Mouse (Mus musculus) E14TG2a.4 (cell line): Measurements from ENCODE around the gene Lrrc72.
"Not testable (repeated sequence)": the region's sequence is repeated elsewhere in the genome, so short reads cannot be mapped to it uniquely, and the experiment has no call there.

Source experiments
- H3K27me3 ChIP-seq: 2 replicates; pipeline ENCODE4 v1.6.1; 2014; ENCODE audit warnings: low read length, control low read depth; ENCODE audit not compliant: insufficient read depth
- H3K36me3 ChIP-seq: 2 replicates; pipeline ENCODE4 v1.6.1; 2014; ENCODE audit warnings: low read length, control low read depth; ENCODE audit not compliant: insufficient read depth
- H3K4me1 ChIP-seq: replicated peaks from 2 replicates; pipeline ENCODE4 v1.6.1; 2014; ENCODE audit warnings: low read depth, low read length, control low read depth
- H3K4me3 ChIP-seq: replicated peaks from 2 replicates; pipeline ENCODE4 v1.5.1; 2014; ENCODE audit warnings: mild to moderate bottlenecking, low read length
- H3K9me3 ChIP-seq: 2 replicates; pipeline ENCODE4 v1.6.1; 2014; ENCODE audit warnings: low read length, control low read depth
- CTCF ChIP-seq: conservative IDR thresholded peaks from 2 replicates; pipeline ENCODE4 v1.5.1; 2014; ENCODE audit warnings: low read length
- NANOG ChIP-seq: IDR thresholded peaks from 2 replicates; pipeline ENCODE4 v1.6.1; 2014; ENCODE audit warnings: borderline replicate concordance, low read length, mixed read lengths
- POU5F1 ChIP-seq: IDR thresholded peaks from 2 replicates; pipeline ENCODE4 v1.6.1; 2014; ENCODE audit warnings: low read length, borderline replicate concordance

The Lrrc72 gene

DNA sequence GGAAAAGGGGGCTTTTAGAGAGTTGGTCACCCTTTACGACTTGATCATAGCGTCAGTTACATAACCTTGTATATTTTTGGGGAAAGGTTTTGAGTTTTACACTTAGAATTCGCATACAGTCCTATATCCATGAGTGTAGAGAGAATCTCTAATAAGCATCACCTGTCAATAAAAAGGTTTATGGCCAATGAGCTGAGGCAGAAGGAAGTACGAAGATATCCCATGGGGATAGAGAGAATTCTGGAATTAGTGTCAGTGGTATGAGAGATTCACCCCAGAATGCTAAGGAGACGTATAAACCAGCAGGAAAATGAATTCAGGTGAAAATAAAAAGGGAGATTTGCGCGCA is 45.4 kb downstream of the Lrrc72 start:
- no peaks in the 10 kb centered on the region for H3K36me3 ChIP-seq
- no peaks in the 10 kb centered on the region for H3K9me3 ChIP-seq
- H3K4me3 ChIP-seq = no peak overlapping the region
- no peak for TF ChIP-seq CTCF
- TF ChIP-seq NANOG = no peak
- no peak for TF ChIP-seq POU5F1
- H3K27me3 ChIP-seq = no peaks in the 10 kb centered on the region; the same call in 1 of the 2 replicates
- H3K4me1 ChIP-seq = peaks cover 17% of the 10 kb centered on the region

DNA sequence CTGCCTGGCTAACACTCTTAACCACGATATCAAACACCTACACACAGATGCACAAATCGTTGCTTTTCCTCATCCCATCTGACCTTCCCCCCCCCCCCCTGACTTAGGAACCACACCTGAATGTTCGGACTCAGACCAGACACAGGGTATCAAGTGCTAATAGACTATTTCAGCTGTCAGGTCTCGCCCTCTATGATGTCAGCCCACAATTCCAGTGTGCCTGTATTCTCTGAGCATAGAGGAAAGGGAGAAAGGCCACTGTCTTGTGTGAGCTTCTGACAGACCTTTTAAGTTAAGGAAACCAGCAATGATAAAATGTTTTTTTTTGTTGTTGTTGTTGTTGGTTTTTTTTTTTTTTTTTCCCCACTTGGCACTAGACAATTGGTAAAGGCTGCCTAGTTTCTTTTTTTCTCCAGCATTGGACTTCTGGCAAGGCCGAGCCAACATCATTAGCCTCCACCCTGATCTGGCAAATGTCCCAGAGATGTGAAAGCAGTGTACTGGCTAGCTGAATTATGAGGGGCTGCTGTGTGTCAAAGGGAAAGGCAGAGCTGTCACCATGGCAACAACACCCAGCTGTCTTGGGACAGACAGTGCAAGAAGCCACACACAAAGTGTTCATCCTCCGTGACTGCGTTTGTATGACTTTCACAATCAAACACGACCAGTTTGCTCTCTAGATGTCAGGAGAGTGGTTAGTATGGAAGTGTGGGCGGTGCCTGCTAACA is 46.0 kb downstream of the Lrrc72 start:
- Histone ChIP-seq H3K27me3 (no peaks in the 10 kb centered on the region; the same call in 1 of the 2 replicates), H3K36me3 (no peaks in the 10 kb centered on the region), H3K9me3 (no peaks in the 10 kb centered on the region), H3K4me1 (peaks cover 17% of the 10 kb centered on the region), H3K4me3 (no peak overlapping the region)
- TF ChIP-seq CTCF (no peak), NANOG (no peak), POU5F1 (no peak)

DNA sequence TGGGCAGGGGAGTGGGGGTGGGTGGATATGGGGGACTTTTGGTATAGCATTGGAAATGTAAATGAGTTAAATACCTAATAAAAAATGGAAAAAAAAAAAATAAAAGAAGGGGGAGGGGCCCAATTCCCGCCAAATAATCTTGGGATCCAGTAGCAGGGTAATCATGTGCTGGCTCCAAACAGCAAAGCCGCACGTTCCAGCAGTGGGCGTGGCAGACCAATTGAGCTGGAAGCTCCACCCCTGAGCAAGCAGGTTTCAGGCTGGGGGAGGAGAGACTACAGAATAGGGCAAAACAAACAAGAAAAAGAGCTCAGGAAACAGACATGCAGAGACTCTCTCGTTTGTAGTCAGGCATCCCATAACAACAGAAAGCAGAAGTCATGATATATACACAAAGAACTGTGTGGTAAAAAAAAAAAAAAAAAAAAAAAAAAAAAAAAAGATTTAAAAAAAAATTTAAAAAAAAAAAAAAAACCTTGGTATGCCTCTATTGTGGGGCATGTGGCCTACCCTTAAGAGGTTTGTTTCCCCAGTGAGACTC is 47.5 kb downstream of the Lrrc72 start:
- H3K4me3 ChIP-seq, H3K36me3 ChIP-seq, H3K9me3 ChIP-seq, H3K27me3 ChIP-seq: not testable (repeated sequence)
- H3K4me1 ChIP-seq = peaks cover 17% of the 10 kb centered on the region

DNA sequence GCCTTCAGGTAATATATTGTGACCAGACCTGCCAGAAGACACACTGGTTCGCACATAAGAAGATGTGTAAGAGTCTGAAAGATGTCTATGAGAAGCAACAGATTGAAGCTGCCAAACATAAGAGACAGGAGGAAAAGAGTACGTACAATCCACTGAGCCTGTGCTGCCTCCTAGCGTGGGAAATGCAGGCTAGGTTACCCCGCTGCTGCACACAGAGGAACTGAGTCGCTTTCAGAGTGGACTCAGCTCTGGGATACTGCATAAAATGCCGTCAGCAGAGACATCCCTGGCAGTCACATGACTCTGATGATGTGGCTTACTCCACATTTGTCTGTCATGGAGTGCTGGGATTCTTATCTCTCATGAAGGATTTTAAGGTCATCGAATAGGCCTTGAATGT is 58.2 kb downstream of the Lrrc72 start:
- Histone ChIP-seq H3K9me3 (no peaks in the 10 kb centered on the region), H3K27me3 (no peaks in the 10 kb centered on the region), H3K36me3 (peaks cover 59% of the 10 kb centered on the region), H3K4me3 (no peak overlapping the region), H3K4me1 (no peaks in the 10 kb centered on the region)
- TF ChIP-seq POU5F1 = no peak
- no peak for TF ChIP-seq NANOG
- no peak for TF ChIP-seq CTCF

DNA sequence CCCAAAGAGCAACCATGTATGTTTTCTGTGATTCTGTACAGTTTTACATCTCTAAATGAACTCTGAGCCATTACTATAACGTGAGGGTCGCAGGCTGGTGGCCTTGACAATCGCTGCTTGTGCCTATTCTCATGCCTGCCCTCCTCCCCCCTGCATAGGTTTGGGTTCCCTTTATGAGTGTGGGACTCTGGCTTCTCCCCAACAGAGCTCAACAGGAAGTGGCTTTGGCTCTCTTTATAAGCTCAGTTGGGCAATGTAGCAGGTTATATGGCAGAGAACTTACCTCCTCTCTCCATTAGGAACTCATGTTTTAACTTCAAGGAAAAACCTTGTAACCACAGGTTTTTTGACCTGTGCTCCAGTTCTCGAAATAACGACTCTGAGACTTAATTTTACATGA is 62.9 kb downstream of the Lrrc72 start:
- H3K9me3 ChIP-seq = no peaks in the 10 kb centered on the region
- H3K36me3 ChIP-seq = peaks cover 74% of the 10 kb centered on the region
- no peak overlapping the region for H3K4me3 ChIP-seq
- no peaks in the 10 kb centered on the region for H3K4me1 ChIP-seq
- TF ChIP-seq CTCF (no peak), POU5F1 (no peak), NANOG (no peak)
- H3K27me3 ChIP-seq = no peaks in the 10 kb centered on the region

DNA sequence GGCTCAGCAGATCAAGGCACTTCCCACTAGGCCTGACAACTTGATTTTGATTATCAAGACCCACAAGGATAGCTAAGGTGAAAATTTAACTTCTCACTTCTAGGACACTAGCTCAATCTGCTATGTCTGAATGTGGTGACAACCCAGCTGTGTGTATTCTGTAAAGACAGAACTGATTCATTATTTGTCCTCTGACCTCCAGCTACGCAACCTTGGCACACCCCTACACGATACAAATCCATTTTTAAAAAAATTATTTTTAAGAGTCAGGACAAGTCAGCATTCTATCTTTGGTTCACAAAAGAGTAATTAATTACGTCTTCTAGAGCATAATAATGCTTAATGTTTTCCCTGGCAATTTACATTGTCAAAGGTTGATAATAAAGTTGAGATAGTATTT is 63.6 kb downstream of the Lrrc72 start:
- Histone ChIP-seq H3K4me3 (no peak overlapping the region), H3K4me1 (no peaks in the 10 kb centered on the region), H3K9me3 (no peaks in the 10 kb centered on the region), H3K27me3 (no peaks in the 10 kb centered on the region), H3K36me3 (peaks cover 74% of the 10 kb centered on the region)
- TF ChIP-seq CTCF (no peak), POU5F1 (no peak), NANOG (no peak)

DNA sequence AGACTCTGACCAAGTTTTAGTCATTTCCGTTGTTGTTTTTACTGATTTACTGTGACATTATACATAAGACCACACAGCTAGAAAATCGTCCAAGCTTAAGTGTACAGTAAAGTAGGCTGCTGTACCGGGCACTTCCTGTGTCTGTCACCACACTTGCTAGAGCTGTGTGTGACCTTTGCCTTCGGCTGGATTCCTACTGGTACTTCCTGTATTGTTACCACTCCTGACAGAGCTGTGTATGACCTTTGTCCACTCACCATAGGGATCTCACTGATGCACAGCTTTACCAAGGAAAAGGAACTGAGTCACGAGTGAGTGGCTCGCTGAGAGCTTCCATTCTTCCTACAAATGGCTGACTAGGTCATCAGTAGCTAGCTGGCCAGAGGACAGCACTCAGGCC is 66.1 kb downstream of the Lrrc72 start:
- TF ChIP-seq POU5F1 = no peak
- H3K4me1 ChIP-seq = peaks cover 23% of the 10 kb centered on the region
- no peaks in the 10 kb centered on the region for H3K9me3 ChIP-seq
- peaks cover 68% of the 10 kb centered on the region for H3K36me3 ChIP-seq
- H3K4me3 ChIP-seq = no peak overlapping the region
- no peaks in the 10 kb centered on the region for H3K27me3 ChIP-seq

DNA sequence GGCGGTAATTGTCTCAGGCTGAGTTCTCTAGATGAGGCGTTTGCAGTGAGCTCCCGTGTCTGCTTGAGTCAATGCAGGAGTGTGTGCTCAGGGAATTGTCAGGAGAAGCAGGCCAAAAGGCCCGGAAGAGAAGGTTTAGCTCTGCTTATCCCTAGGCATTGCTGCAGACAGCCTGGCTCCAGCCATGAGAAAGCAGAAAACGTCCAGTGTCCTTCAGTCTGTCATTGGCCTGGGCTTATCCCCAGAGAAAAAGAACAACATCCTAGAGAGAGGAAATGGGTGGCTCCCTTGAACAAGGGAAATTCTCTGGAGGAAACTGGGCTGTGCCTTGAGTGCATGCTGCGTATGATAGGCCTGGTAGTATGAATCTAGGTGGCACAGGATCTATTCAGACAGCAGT is 70.6 kb downstream of the Lrrc72 start:
- no peak overlapping the region for H3K4me3 ChIP-seq
- peaks cover 42% of the 10 kb centered on the region for H3K36me3 ChIP-seq
- H3K27me3 ChIP-seq = no peaks in the 10 kb centered on the region
- H3K9me3 ChIP-seq = no peaks in the 10 kb centered on the region
- TF ChIP-seq POU5F1 (no peak), CTCF (no peak)
- peaks cover 34% of the 10 kb centered on the region for H3K4me1 ChIP-seq

DNA sequence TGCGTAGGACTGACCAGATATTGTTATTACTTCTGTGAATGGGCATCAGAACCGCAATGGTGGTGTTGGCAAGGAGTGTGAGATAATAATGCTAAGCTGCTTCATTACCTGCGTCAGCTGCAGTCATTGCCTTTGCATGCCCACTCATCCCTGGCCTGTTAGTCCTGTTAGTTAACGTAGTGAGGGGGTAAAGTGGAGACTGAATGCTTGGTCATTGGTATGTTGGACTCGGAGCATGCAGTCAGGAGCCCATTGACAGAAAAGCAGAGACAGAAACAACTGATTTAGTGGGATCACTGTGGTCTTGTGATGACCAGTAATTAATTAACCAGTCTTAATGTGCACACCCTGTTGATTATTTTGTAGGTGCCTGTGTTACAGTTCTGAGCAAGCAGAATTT is 76.0 kb downstream of the Lrrc72 start:
- Histone ChIP-seq H3K27me3 (no peaks in the 10 kb centered on the region), H3K36me3 (peaks cover 49% of the 10 kb centered on the region), H3K4me1 (peaks cover 13% of the 10 kb centered on the region), H3K9me3 (no peaks in the 10 kb centered on the region), H3K4me3 (no peak overlapping the region)
- TF ChIP-seq CTCF (no peak), NANOG (no peak), POU5F1 (no peak)
